Mouse (Mus musculus): ENCODE measurements at regions not wholly inside any gene's neighbourhood (a gene's known extent, or its start where the extent isn't known, plus 50 kb on each side); places are given as distances from the start of the nearest gene placed in this dataset.

GRCm38 (mm10) chr6:14574607-14575006 is 180.5 kb downstream of the Ppp1r3a start:
- TF ChIP-seq POLR2A (IDR thresholded peaks at IDR 0.05; ENCODE audit: insufficient read length, low read depth) (no peak), MAX (IDR thresholded peaks at IDR 0.05; ENCODE audit: low read depth) (no peak), E2F4 (IDR thresholded peaks at IDR 0.05; ENCODE audit: insufficient read depth) (no peak), MYOG (IDR thresholded peaks at IDR 0.05; ENCODE audit: control insufficient read depth in 1 of 3, insufficient read depth in 1 of 3, insufficient read length in 2 of 3, low read depth in 2 of 3) (no peak), USF1 (IDR thresholded peaks at IDR 0.05; ENCODE audit: low read depth) (no peak), TCF3 (IDR thresholded peaks at IDR 0.05; ENCODE audit: insufficient read length, low read depth) (no peak), TCF12 (IDR thresholded peaks at IDR 0.05; ENCODE audit: insufficient read depth, poor library complexity, severe bottlenecking) (no peak), REST (IDR thresholded peaks at IDR 0.05; ENCODE audit: insufficient read depth, insufficient read length) (no peak), POLR2AphosphoS2 (IDR thresholded peaks at IDR 0.05; ENCODE audit: insufficient read length, low read depth) (no peak), SRF (IDR thresholded peaks at IDR 0.05; ENCODE audit: control insufficient read depth, insufficient read length, low read depth) (no peak), CEBPB (IDR thresholded peaks at IDR 0.05; ENCODE audit: insufficient read depth, poor library complexity, severe bottlenecking) (no peak), MYOD1 (IDR thresholded peaks at IDR 0.05; ENCODE audit: control insufficient read depth in 1 of 3, insufficient read length in 2 of 3, low read depth in 2 of 3) (no peak)
